Mouse (Mus musculus): Measurements from ENCODE around the gene Gimap8. TPM values are rescaled to one million over a fixed set of nuclear protein-coding genes. Genes with fewer than 3 reads are reported as not detected.

The Gimap8 gene
- polyA plus RNA-seq, 1 experiment = 0.21 TPM

GRCm38 (mm10) chr6:48648779-48649178 lies 1.7 kb downstream of the Gimap8 start:
- Histone ChIP-seq H3K36me3 (ENCODE audit: control insufficient read depth, insufficient read depth, low read length) (no peaks in the 10 kb centered on the region), H3K27ac (ENCODE audit: control insufficient read depth, insufficient read depth, low read depth, low read length) (no peak overlapping the region), H3K4me3 (ENCODE audit: control insufficient read depth, low read depth, low read length) (no peak overlapping the region), H3K4me1 (ENCODE audit: control insufficient read depth, insufficient read depth, low read length) (no peaks in the 10 kb centered on the region; the same call in 1 of the 2 replicates), H3K27me3 (ENCODE audit: control insufficient read depth, insufficient read depth, low read length) (no peaks in the 10 kb centered on the region)
- no peak for TF ChIP-seq POLR2A (IDR thresholded peaks at IDR 0.05; ENCODE audit: control insufficient read depth, low read depth, low read length)
- TF ChIP-seq CTCF (IDR thresholded peaks at IDR 0.05; ENCODE audit: control insufficient read depth, insufficient read depth, insufficient replicate concordance, low read depth, low read length) = no peak

- Histone ChIP-seq H3K4me3 (ENCODE audit: control insufficient read depth, low read depth, low read length) (no peak overlapping the region), H3K27ac (ENCODE audit: control insufficient read depth, insufficient read depth, low read depth, low read length) (no peak overlapping the region), H3K27me3 (ENCODE audit: control insufficient read depth, insufficient read depth, low read length) (no peaks in the 10 kb centered on the region), H3K36me3 (ENCODE audit: control insufficient read depth, insufficient read depth, low read length) (no peaks in the 10 kb centered on the region), H3K4me1 (ENCODE audit: control insufficient read depth, insufficient read depth, low read length) (no peaks in the 10 kb centered on the region; the same call in 1 of the 2 replicates)
- TF ChIP-seq CTCF (IDR thresholded peaks at IDR 0.05; ENCODE audit: control insufficient read depth, insufficient read depth, insufficient replicate concordance, low read depth, low read length) = no peak
- no peak for TF ChIP-seq POLR2A (IDR thresholded peaks at IDR 0.05; ENCODE audit: control insufficient read depth, low read depth, low read length)
These were observed 3.0 kb downstream of the Gimap8 start for GRCm38 (mm10) chr6:48650041-48650440.

GRCm38 (mm10) chr6:48658721-48659120 lies 11.7 kb downstream of the Gimap8 start:
- no peak overlapping the region for H3K27ac ChIP-seq (ENCODE audit: control insufficient read depth, insufficient read depth, low read depth, low read length)
- H3K4me3 ChIP-seq (ENCODE audit: control insufficient read depth, low read depth, low read length) = no peak overlapping the region
- no peaks in the 10 kb centered on the region for H3K27me3 ChIP-seq (ENCODE audit: control insufficient read depth, insufficient read depth, low read length)
- H3K4me1 ChIP-seq (ENCODE audit: control insufficient read depth, insufficient read depth, low read length) = no peaks in the 10 kb centered on the region
- H3K36me3 ChIP-seq (ENCODE audit: control insufficient read depth, insufficient read depth, low read length) = no peaks in the 10 kb centered on the region
- TF ChIP-seq CTCF (IDR thresholded peaks at IDR 0.05; ENCODE audit: control insufficient read depth, insufficient read depth, insufficient replicate concordance, low read depth, low read length) (no peak), POLR2A (IDR thresholded peaks at IDR 0.05; ENCODE audit: control insufficient read depth, low read depth, low read length) (no peak)

DNA sequence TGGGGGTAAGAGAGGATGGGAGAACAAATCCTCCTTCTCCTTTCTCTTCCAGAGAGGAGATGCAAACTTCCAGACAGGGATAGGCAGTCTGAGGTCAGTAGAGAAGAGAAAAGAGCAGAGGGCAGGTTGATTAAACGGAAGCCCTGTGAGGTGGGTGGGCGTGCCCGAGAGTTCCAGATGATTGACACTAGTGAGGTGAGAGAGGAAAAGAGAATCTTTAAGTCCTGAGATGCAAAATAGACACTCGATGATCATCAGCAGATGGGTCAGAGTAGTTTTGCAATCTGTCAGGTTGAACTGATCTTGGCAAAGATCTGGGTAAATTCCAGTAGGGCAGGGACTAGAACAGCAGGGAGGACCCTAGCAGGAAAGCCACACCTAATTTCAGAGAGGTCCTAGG lies 17.7 kb downstream of the Gimap8 start:
- H3K4me1 ChIP-seq (ENCODE audit: control insufficient read depth, insufficient read depth, low read length) = no peaks in the 10 kb centered on the region; the same call in 1 of the 2 replicates
- no peaks in the 10 kb centered on the region for H3K27me3 ChIP-seq (ENCODE audit: control insufficient read depth, insufficient read depth, low read length)
- no peak overlapping the region for H3K4me3 ChIP-seq (ENCODE audit: control insufficient read depth, low read depth, low read length)
- H3K36me3 ChIP-seq (ENCODE audit: control insufficient read depth, insufficient read depth, low read length) = no peaks in the 10 kb centered on the region
- no peak overlapping the region for H3K27ac ChIP-seq (ENCODE audit: control insufficient read depth, insufficient read depth, low read depth, low read length)
- TF ChIP-seq CTCF (IDR thresholded peaks at IDR 0.05; ENCODE audit: control insufficient read depth, insufficient read depth, insufficient replicate concordance, low read depth, low read length) = no peak
- TF ChIP-seq POLR2A (IDR thresholded peaks at IDR 0.05; ENCODE audit: control insufficient read depth, low read depth, low read length) = no peak

- TF ChIP-seq CTCF (IDR thresholded peaks at IDR 0.05; ENCODE audit: control insufficient read depth, insufficient read depth, insufficient replicate concordance, low read depth, low read length) (no peak), POLR2A (IDR thresholded peaks at IDR 0.05; ENCODE audit: control insufficient read depth, low read depth, low read length) (no peak)
- Histone ChIP-seq H3K4me1 (ENCODE audit: control insufficient read depth, insufficient read depth, low read length) (no peaks in the 10 kb centered on the region; the same call in 1 of the 2 replicates), H3K27ac (ENCODE audit: control insufficient read depth, insufficient read depth, low read depth, low read length) (no peak overlapping the region), H3K4me3 (ENCODE audit: control insufficient read depth, low read depth, low read length) (no peak overlapping the region), H3K27me3 (ENCODE audit: control insufficient read depth, insufficient read depth, low read length) (no peaks in the 10 kb centered on the region), H3K36me3 (ENCODE audit: control insufficient read depth, insufficient read depth, low read length) (no peaks in the 10 kb centered on the region)
These were observed 18.4 kb downstream of the Gimap8 start for GRCm38 (mm10) chr6:48665471-48665870.

DNA sequence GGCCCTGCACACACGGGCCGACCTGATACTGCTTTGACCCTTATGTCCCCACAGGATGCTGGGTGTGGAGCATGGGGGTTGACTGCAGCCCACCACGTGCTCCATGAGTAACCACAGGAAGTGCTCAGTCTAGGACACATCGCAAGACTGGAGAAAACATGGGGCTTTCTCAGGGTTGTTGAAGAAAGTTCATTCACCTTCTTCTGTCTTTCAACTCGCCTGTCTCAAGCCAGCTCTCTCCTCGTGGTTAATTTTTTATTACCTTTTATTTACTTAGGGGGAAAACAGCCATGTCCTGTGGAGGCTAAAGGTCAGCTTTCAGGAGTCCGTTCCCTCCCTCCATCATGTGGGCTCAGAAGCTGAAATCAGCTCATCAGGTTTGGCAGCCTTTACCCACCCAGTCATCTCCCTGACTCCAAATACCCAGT lies 19.1 kb downstream of the Gimap8 start:
- peak overlapping the region; percentile 18; the same call in 1 of the 2 replicates for H3K4me3 ChIP-seq (ENCODE audit: control insufficient read depth, low read depth, low read length)
- no peaks in the 10 kb centered on the region for H3K27me3 ChIP-seq (ENCODE audit: control insufficient read depth, insufficient read depth, low read length)
- no peaks in the 10 kb centered on the region; the same call in 1 of the 2 replicates for H3K4me1 ChIP-seq (ENCODE audit: control insufficient read depth, insufficient read depth, low read length)
- no peak for TF ChIP-seq POLR2A (IDR thresholded peaks at IDR 0.05; ENCODE audit: control insufficient read depth, low read depth, low read length)
- no peaks in the 10 kb centered on the region for H3K36me3 ChIP-seq (ENCODE audit: control insufficient read depth, insufficient read depth, low read length)
- no peak overlapping the region for H3K27ac ChIP-seq (ENCODE audit: control insufficient read depth, insufficient read depth, low read depth, low read length)

DNA sequence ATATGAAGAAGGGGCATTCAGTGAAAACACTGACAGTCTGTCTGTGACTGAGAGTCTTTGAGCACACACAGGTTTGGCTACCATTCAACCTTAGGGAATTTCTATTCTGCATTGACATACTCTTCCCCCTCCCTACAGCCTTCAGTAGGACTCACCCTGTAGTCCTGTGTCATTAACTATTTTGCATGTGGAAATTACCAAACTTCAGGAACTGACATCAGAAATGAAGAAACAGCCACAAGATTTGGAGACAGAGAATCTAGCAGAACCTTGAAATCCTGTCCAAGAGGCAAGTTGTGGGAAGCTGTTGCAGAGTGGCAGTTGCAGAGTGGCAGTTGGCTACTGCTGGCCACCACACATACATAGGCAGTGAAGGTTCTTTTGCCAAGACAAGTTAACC lies 21.0 kb downstream of the Gimap8 start:
- no peak for TF ChIP-seq CTCF (IDR thresholded peaks at IDR 0.05; ENCODE audit: control insufficient read depth, insufficient read depth, insufficient replicate concordance, low read depth, low read length)
- TF ChIP-seq POLR2A (IDR thresholded peaks at IDR 0.05; ENCODE audit: control insufficient read depth, low read depth, low read length) = no peak; the same call in 1 of the 2 replicates
- Histone ChIP-seq H3K27me3 (ENCODE audit: control insufficient read depth, insufficient read depth, low read length) (no peaks in the 10 kb centered on the region), H3K27ac (ENCODE audit: control insufficient read depth, insufficient read depth, low read depth, low read length) (peak overlapping the region; percentile 94), H3K36me3 (ENCODE audit: control insufficient read depth, insufficient read depth, low read length) (no peaks in the 10 kb centered on the region), H3K4me3 (ENCODE audit: control insufficient read depth, low read depth, low read length) (peak overlapping the region; percentile 86), H3K4me1 (ENCODE audit: control insufficient read depth, insufficient read depth, low read length) (no peaks in the 10 kb centered on the region; the same call in 1 of the 2 replicates)
